Mouse (Mus musculus) spleen, postnatal 10 days (tissue): ENCODE measurements around the gene Gm11565.
"Not testable (repeated sequence)": the region's sequence is repeated elsewhere in the genome, so short reads cannot be mapped to it uniquely, and the experiment has no call there.

Source experiments
- DNase-seq, 2 experiments: peaks; one replicate each; pipeline ENCODE4 v3.0.0; 2021 to 2022; ENCODE audit warnings: low spot score in 2 of 2

Gene Gm11565

GRCm38 (mm10) chr11:99914451-99914850, at the start of gene Gm11565:
Gene Gm11565, plus strand, starts transcription at chr11:99914751.
- no peak for DNase-seq

GRCm38 (mm10) chr11:99873089-99873488, 41.5 kb upstream of the Gm11565 start, which contains the start of gene Krtap9-1:
Gene Krtap9-1, plus strand, starts transcription at chr11:99873389.
- DNase-seq, result not testable (repeated sequence)

- not testable (repeated sequence) for DNase-seq
These were observed 35.7 kb upstream of the Gm11565 start, which contains the start of gene Gm11567 for GRCm38 (mm10) chr11:99878887-99879286. Gene Gm11567, plus strand, starts transcription at chr11:99879187.

- no peak for DNase-seq
These were observed 6.9 kb upstream of the Gm11565 start, which contains the start of gene Krtap31-1 for GRCm38 (mm10) chr11:99907620-99908019. Gene Krtap31-1, plus strand, starts transcription at chr11:99907920.

- no peak for DNase-seq
These were observed 21.4 kb downstream of the Gm11565 start, which contains the start of gene Krtap31-2 for GRCm38 (mm10) chr11:99935991-99936390. Gene Krtap31-2, plus strand, starts transcription at chr11:99936291.

- DNase-seq, result no peak
These were observed 23.3 kb downstream of the Gm11565 start for GRCm38 (mm10) chr11:99937751-99938264.

GRCm38 (mm10) chr11:99948175-99948574, 33.6 kb downstream of the Gm11565 start, which contains the start of gene Krtap9-5:
Gene Krtap9-5, plus strand, starts transcription at chr11:99948475.
- no peak for DNase-seq

GRCm38 (mm10) chr11:99964213-99964612, 49.7 kb downstream of the Gm11565 start:
- DNase-seq, result no peak
